ENCODE assay signal across 8 mouse cellular contexts in genomic region chr3:159885271-159885670, GRCm38 (mm10). TPM values are rescaled to one million over a fixed set of nuclear protein-coding genes. Genes with fewer than 3 reads are reported as not detected.
DNase-seq lines count a peak whose midpoint lies in the region; ATAC-seq lines count a peak whose summit lies in the region.

No protein-coding gene starts in this region.

- peaks cover 16% of the 10 kb centered on the region for H3K4me1 ChIP-seq in hindbrain, embryonic 15.5 days (replicated peaks)

- H3K27ac ChIP-seq in hindbrain, embryonic 15.5 days (replicated peaks), result peak overlapping the region; percentile 74

- H3K9ac ChIP-seq in hindbrain, embryonic 15.5 days, result no peak overlapping the region

- H3K9me3 ChIP-seq in hindbrain, embryonic 15.5 days, result no peaks in the 10 kb centered on the region

- no peaks in the 10 kb centered on the region for H3K27me3 ChIP-seq in hindbrain, embryonic 15.5 days

- intact Hi-C loops in gastrocnemius, postnatal 14 days (cut with DNase I; ENCODE audit: low total_unique reads), result no loop called here

- peak; percentile 93 for ATAC-seq in hindbrain, embryonic 15.5 days (ENCODE audit: low FRiP score, low read depth)

- H3K4me2 ChIP-seq in hindbrain, embryonic 15.5 days, result no peak overlapping the region

- peak; percentile 93 for DNase-seq in adipocyte (ENCODE audit: low spot score)
- DNase-seq in embryo, embryonic 11 days, result peak; percentile 80
- DNase-seq in gastrocnemius, postnatal 14 days, result peak; percentile 64
- peak; percentile 52 to 58 for DNase-seq in layer of hippocampus, postnatal 25 days (ENCODE audit: extremely low spot score in 1 of 2, low spot score in 1 of 2)
- peak; percentile 70 to 76 for DNase-seq in lung, postnatal 4 days
- peak; percentile 76 to 89 for DNase-seq in right cerebral cortex, postnatal 10 days (ENCODE audit: low spot score in 2 of 2)
- no peak for DNase-seq in thymus, postnatal 25 days

- no peak overlapping the region for H3K4me3 ChIP-seq in hindbrain, embryonic 15.5 days

- 12% methylated on average over 3 of the region's 3 CpGs for WGBS in hindbrain, embryonic 15.5 days

- H3K36me3 ChIP-seq in hindbrain, embryonic 15.5 days, result no peaks in the 10 kb centered on the region

RNA-seq across cellular contexts. Expression of gene Wls, which starts 45.8 kb away (rescaled TPM):
- 10 to 100 TPM; 25.3 to 30.9 TPM for total RNA-seq in gastrocnemius, postnatal 14 days (2021)
- 72.2 and 80.9 TPM in 2 replicates for polyA plus RNA-seq in hindbrain, embryonic 15.5 days (2015; fragmentation: Nextera tagmentation; extraction: Ambion mirVana)
- total RNA-seq in layer of hippocampus, postnatal 25 days (2021), result 10 to 100 TPM; 19.8 to 24.5 TPM
